Mouse (Mus musculus): Measurements from ENCODE around the gene Gabrg1. TPM values are rescaled to one million over a fixed set of nuclear protein-coding genes. Genes with fewer than 3 reads are reported as not detected.

Gabrg1 gene
- not detected for total RNA-seq (2021)

DNA sequence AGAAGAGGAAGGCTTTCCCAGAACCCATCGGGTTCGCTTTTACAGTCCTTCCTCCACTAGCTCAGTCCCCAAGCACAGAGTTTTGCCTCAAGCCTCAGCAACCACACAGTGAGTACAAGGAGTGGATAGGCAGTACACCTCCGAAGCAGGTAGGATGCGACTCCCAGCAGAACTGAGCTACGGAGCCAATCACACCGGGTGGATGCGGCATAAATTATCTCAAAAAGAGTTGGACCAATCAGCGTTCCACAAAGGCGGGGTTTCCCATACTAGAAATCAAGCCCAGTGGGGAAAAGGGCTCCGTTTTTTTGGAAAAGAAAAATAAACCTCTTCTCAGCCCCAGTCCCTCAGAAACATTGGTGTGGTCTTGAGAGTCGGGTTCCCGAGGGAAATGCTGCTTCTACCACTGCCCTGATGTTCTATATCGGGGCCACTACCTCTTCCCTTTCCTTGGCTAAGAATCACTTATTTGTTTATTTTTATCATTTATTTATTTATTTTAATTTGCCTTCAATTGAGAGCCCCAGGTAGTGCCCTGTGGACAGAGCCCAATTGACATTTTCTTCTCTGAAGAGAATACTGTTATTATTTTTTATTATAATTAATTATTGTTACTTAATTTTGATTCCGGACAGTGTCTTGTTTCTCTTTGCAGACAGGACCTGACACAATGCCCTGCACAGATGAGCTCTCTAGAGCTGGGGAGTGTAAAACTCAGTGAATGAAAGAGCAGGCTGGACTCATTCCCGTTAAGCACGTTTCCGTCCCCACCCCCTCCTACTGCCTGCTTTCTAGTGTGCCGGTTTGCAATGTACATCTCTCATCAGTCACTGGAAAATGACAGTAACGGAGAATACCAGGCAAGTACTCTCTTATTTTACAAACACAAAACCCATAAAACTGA lies at the start of gene Gabrg1:
Gene Gabrg1 (minus strand): TSS at position 426 of the 904 bp plus-strand sequence.
- intact Hi-C loops (cut with DNase I): no loop called here
- DNase-seq: no peak

DNA sequence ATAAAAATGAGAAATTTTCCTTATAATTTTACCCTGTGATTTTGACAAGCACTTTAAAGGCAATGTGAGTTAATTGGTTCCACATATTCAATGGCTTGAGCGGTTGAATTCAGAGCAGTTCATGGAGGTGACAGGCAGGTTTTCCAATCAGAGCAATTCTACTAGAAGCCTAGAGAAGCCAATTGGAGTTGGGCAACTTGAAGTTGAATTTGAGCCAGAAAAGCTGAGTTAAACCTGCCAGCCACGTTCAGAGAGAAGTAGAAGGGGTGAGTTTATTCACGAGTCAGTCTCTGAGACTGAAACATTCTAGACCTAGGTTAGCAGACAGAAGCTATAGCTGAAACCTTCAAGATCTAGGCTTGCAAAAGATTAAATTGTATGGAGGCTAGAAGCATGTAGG lies 41.6 kb upstream of the Gabrg1 start:
- intact Hi-C loops (cut with DNase I): no loop called here

DNA sequence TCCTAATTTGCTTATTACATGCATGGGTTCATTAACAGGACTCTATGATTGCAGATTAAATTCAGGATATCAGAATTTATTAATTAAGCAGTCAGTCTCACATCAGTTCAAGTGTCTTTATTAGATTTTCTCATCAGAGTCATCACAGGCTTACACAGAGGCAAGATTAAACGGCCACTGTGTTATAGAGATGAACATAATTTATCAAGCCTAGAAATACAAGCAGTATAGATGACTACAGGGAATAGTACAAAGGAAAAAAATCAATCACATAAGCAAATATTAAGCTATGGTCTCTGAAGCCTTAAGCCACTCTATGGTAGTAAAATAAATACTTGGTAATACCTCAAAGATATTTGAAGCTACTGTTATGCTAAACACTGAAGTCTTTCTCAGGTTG lies 27.7 kb upstream of the Gabrg1 start:
- intact Hi-C loops (cut with DNase I): no loop called here

More for the DNA sequence above, 41.6 kb upstream of the Gabrg1 start:
- no peak for DNase-seq

DNA sequence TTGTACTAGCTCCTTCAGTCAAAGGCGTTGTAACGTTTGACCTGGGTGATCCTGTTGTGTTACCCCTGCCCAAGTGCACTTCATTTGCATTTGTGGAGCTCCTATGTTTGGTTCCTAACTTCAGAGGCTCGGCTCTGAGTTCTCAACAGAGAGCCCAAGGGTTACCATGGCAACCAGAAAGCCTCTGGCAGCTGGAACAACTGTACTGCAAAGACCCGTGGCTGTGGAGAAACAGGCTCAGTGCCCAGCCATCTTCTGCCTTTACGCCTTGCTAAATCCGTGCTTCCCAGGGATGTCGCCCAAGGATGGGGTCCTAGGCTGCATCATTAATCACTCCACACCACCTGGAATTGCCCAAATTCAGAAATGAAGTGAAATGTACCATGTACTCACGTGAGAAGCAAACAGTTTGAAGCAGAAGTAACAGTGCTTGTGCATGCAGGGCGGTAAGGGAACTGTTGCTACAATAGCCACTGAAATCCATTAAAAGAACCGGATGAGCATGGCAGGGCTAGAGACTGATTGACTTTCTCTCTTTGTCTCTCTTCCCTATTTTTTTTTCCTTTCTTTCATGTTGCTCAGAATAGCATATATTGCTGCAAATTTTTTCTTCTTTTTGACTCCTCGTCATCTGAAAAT lies 798 bp upstream of the Gabrg1 start:
- DNase-seq: no peak
- intact Hi-C loops (cut with DNase I): no loop called here

More for the DNA sequence above, 27.7 kb upstream of the Gabrg1 start:
- no peak for DNase-seq

DNA sequence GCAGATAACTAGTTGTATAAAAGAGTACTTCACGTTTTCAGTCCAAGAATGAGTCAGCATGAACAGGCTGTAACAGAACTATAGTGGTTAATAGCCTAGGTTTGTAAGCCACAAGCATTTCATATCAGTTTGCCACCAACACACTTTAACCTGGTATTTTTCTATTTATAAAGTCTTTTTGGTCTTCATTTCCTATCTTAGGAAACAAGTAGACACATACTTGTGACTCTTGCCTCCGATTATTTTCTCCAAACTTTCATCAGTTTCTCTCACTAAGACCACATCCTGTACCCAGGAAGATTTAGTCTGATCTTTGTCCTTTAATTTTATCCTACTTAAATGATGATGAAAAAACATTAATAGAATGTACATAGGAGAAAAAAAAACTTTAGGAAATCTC lies 23.7 kb downstream of the Gabrg1 start:
- intact Hi-C loops (cut with DNase I): no loop called here
- no peak for DNase-seq

DNA sequence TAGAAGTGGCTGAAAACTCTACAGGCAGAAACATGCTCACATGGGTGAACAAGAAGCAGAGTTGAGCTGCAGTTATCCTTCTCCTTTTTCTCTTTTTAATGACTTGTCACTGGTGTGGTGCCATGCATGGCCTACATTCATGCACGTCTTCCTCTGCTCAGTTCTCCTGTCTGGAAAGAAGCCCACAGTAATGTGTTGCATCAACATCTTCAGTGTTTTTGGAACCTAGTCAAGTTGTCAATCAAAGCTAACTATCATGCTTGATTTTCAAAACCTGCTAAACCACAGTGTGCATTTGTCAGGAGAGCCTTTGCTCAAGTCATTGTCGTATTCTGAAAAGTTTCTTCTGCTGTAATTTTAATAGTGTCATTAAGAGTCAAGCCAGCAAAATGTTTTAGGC lies 106.3 kb downstream of the Gabrg1 start:
- intact Hi-C loops (cut with DNase I): no loop called here
- DNase-seq: no peak

DNA sequence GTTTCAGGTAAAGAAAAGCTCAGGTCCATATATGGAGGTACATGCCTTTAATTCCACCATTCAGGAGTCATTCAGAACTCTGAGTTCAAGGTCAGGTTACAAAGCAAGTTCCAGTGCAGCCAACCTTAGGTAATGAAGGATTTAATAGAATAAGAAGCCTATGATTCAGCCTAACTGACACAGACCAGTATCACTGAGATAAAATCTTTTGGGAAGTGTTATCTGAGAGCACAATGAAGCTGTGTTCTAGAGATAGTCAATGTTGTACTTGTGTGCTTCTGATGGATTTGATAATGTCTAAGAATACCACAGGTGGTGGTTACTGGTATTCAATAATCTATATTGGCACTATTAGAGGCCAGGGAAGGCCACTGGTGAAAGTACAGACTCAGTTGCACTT lies 138.1 kb downstream of the Gabrg1 start:
- intact Hi-C loops (cut with DNase I): no loop called here
- DNase-seq: no peak
